Mouse (Mus musculus) left cerebral cortex, postnatal 36 days (tissue): ENCODE data around the gene Hoxd12. TPM values are rescaled to one million over a fixed set of nuclear protein-coding genes. Genes with fewer than 3 reads are reported as not detected.

Source experiments
- DNase-seq, 2 experiments: peaks; one replicate each; pipeline ENCODE4 v3.0.0; 2021 to 2022; ENCODE audit warnings: low spot score in 2 of 2, mixed read lengths in 1 of 2
- intact Hi-C: fragments of 180-260 bp; cut with DNase I; formaldehyde crosslinking; loops from one replicate; pipeline ENCODE4 v1.15.1; 2025
- total RNA-seq, 2 experiments: library from RNA; stranded (reverse); gene quantifications; 2 replicates each; pipeline ENCODE4 v1.2.3; 2021

Hoxd12 gene
- not detected for total RNA-seq

DNA sequence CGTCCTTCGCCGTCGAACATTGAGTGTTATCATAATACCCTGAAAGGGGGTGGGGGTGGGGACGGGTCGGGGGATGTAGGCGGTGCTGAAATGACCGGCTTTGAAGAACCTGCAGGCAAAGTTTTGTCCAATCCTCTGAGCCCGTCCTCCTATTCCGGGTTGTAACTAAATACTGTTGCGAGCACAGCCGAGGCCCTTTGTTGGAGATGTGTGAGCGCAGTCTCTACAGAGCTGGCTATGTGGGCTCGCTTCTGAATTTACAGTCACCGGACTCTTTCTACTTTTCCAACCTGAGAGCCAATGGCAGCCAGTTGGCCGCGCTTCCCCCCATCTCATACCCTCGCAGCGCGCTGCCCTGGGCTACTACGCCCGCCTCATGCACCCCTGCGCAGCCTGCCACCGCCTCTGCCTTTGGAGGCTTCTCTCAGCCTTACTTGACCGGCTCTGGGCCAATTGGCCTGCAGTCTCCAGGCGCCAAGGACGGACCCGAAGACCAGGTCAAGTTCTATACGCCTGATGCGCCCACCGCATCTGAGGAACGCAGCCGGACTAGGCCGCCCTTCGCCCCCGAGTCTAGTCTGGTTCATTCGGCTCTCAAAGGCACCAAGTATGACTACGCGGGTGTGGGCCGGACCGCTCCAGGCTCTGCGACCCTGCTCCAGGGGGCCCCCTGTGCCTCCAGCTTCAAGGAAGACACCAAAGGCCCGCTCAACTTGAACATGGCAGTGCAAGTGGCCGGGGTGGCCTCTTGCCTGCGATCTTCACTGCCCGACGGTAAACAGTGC, at the start of gene Hoxd12:
Gene Hoxd12 (plus strand): TSS at position 133 of the 785 bp plus-strand sequence.
- intact Hi-C loops, result no loop called here
- DNase-seq, result peak in 1 of 2 experiments; percentile 3

DNA sequence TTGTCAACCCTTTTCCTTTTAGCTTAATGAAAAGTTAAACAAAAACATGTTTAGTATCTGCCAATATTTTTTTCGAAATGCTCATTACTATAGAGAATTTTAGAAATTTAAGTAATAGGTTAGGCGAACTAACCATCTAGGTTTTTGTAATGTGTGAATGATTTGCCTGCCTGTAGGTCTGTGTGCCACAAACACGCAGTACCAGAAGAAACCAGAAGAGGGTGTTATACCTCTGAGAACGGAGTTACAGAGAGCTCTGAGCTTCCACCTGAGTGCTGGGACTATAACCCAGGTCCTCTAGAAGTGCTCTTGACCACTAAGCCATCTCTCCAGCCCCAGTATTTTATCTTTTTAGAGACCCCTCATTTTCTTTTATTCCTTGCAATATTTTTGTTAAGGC, 39.4 kb upstream of the Hoxd12 start:
- DNase-seq, result no peak
- intact Hi-C loops, result no loop called here

GRCm38 (mm10) chr2:74642431-74642830, 32.4 kb upstream of the Hoxd12 start:
- DNase-seq, result no peak
- intact Hi-C loops, result no loop called here

- no peak for DNase-seq
Measured at GRCm38 (mm10) chr2:74645631-74646030, 29.2 kb upstream of the Hoxd12 start.

DNA sequence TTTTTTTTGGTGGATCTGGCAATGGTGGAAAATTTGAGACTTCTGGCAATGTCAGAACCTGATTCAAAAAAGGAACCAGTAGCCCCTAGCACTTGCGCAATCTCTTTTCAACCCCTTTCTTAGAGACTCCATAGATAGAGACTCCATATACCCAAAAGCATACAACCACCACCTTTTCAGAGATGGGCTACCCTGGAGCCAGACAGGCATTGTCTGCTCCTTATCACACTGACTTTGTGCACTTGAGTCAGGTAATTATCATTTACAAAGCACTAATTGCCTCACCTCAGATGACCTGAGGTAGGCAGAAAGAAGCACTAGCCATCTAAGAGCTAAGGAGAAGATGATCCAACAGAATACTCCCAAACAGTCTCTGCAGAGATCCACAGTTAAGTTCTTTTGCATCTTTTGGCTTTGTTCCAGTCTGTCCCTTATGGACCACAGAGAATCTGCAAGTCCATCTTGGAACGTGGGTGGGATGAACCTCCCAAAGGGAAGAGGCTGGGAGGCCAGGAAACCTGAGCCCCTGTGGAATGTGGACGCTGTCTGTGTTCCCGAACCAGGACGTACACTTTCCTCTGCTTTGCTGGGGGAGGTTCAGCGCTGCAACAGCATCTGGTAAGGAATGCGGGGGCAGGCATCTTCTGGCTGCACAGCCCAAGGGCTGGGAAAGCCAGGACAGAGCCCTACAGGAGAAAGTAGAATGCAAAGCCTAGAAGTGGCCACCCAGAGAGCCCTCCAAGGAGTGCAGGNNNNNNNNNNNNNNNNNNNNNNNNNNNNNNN, 27.5 kb upstream of the Hoxd12 start:
- intact Hi-C loops, result no loop called here
- no peak for DNase-seq

More at GRCm38 (mm10) chr2:74645631-74646030, 29.2 kb upstream of the Hoxd12 start:
- intact Hi-C loops, result no loop called here

DNA sequence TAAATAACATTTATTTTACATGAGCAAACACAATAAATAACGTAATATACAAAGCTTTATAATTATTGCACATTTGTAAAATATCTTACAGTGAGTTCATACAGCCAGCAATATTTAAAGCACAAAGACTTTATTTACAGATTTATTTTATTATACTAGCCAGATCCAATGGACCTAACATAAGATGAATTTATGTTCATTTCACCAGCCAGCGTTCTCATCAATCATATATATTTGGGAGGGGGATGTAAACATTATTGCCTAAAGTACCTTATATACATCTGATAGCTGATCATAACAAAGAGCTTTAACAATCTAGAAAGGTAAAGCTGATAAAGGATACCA, 21.8 kb upstream of the Hoxd12 start:
- intact Hi-C loops, result loop anchor here (5.0 kb wide), 1 partner anchor 84 kb away; no protein-coding TSS in a partner anchor

GRCm38 (mm10) chr2:74653781-74654535, 20.9 kb upstream of the Hoxd12 start:
- no peak for DNase-seq
- intact Hi-C loops, result loop anchor here (2.0 to 5.0 kb wide), 2 partner anchors 83 to 353 kb away; no protein-coding TSS in a partner anchor

More for the DNA sequence above, 21.8 kb upstream of the Hoxd12 start:
- no peak for DNase-seq

DNA sequence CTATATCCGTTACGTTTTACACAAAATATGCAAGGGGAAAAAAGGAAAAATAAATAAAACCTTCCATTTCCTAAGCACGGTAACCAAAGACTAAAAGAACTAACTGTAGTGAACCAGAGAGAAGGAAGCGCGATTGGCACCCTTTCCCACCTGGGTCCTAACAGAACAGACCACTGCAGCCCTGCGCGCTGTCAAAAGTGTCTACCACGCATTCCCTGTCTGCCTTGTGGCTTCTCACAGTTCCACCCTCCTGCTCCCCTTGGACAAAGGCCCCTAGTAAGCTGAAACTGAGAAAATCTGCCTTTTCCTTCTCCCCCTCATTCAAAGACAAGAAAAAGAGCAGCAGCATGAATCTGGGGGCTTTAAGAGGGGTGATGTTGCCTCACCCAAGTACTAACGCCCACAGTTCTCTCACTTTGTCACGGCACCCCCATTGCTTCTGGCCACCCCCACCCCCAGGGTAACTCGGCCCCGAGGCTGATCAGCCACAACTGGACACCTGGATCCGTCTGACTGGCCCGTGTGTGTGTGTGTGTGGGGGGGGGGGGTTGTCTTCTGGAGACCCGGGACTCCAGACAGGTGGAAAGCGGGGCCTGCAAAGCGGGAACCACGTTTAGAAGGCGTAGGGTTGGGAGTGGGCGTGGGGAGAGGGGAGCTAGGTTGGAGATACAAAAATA, 19.9 kb upstream of the Hoxd12 start:
- intact Hi-C loops, result loop anchor here (2.0 to 5.0 kb wide), 2 partner anchors 82 to 354 kb away; no protein-coding TSS in a partner anchor
- DNase-seq, result no peak

- intact Hi-C loops, result loop anchor here (2.0 kb wide), 1 partner anchor 355 kb away; no protein-coding TSS in a partner anchor
- no peak for DNase-seq
Measured at GRCm38 (mm10) chr2:74655420-74655781, 19.4 kb upstream of the Hoxd12 start.

DNA sequence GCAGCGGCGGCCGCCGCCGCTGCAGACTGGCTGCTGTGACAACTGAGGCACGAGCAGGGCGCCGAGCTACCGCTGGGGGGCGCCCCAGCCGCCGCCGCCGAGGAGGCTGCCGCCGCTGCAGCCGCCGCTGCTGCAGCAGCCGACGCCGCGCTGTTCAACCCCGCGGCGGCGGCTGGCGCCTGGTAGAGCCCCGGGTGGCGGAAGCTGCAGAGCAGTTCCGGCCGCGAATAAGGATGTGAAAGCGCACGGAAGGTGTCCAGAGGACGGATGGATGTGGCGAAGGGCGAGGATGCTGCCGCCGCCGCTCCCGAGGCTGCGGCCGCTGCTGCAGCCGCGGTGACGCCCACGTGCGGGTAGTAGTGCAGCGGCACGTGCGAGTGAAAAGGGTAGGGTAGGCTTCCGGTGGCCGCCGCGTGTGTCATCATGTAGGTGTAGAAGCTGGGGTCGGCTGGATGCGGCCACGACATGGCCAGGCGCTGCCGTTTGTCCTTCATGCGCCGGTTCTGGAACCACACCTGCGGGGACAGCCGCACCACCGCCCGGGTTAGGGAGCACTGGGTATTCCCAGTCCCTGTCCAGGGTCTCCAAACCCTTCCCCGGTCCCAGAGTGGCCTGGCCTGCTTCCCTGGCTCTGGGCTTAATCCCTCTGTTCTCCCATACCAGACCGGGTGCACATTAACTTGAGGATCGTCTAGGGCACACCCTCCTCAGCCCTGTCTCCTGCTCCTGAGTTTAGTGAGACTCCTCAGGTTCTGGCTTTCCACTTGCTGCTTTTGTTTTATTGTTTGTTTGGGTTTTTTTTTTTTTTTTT, 18.8 kb upstream of the Hoxd12 start:
- no peak for DNase-seq
- intact Hi-C loops, result loop anchor here (2.0 kb wide), 2 partner anchors 31 to 355 kb away; no protein-coding TSS in a partner anchor

- intact Hi-C loops, result loop anchor here (2.0 kb wide), 1 partner anchor 30 kb away; no protein-coding TSS in a partner anchor
Measured at GRCm38 (mm10) chr2:74656632-74657021, 18.2 kb upstream of the Hoxd12 start.

DNA sequence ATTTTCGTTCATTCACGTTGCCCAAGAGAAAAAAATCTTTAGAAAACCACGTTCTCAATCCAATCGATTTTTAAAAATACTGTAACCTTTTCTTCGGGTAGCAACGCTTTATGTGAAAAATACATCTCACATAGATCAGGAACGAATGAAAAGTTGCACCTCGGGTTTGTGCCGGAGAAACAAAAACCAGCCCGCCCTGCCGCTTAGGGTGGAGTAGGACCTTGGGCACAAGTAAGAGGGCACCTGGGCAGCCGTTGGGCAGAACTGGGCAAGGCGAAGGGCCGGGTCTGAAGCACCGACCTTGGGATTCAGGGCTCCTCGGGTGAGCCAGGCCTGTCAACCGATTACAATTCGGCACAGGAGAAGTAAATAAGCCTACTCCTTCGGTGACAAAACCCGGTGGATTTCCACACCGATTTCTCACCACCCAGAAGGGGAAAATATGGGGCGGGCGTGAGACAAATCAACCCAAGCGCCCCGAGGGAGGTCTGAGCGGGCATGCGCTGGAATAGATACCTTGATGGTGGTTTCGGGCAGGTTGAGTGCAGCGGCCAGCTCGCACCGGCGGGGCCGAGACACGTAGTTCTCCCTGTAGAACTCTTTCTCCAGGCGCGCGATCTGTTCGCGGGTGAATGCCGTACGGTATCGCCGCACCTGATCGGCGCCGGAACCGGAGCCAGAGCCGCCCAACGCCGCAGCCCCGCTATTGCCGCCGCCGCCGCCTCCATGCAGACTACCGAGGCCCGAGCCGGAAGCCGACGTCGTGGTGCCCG, 17.4 kb upstream of the Hoxd12 start:
- DNase-seq, result no peak
- intact Hi-C loops, result loop anchor here (2.0 kb wide), 1 partner anchor 29 kb away; no protein-coding TSS in a partner anchor

More at GRCm38 (mm10) chr2:74656632-74657021, 18.2 kb upstream of the Hoxd12 start:
- DNase-seq, result no peak

DNA sequence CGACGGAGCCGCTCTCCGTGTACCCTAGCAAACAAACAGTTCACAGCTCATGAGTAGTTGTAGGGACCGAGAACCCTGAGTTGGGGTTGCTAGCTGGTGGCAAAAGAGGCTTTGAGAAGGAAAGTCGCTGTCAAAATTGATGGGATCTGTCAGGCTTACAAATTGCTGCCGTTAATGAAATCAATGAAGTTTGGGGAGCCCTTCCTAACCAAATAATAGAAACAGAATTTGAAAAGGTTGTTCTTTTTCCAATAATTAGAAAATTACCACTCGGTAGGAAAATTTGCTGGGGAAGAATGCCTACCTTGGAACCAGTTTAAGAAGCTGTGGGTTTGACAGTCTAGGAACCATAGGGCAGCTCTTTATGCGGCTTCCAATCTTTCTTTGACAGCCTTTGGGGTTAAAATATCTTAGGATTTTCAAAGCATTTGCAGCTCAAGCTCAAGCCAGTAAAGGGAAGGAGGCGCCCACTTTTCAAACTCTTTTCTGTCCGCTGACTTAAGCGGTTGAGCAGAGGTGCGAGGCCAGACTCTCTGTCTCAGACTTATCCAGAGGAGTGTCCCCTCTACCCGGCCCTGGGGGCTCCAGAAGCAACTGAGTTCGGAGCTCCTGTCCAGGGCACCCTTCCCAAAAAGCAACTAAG, 16.7 kb upstream of the Hoxd12 start:
- no peak for DNase-seq
- intact Hi-C loops, result no loop called here

DNA sequence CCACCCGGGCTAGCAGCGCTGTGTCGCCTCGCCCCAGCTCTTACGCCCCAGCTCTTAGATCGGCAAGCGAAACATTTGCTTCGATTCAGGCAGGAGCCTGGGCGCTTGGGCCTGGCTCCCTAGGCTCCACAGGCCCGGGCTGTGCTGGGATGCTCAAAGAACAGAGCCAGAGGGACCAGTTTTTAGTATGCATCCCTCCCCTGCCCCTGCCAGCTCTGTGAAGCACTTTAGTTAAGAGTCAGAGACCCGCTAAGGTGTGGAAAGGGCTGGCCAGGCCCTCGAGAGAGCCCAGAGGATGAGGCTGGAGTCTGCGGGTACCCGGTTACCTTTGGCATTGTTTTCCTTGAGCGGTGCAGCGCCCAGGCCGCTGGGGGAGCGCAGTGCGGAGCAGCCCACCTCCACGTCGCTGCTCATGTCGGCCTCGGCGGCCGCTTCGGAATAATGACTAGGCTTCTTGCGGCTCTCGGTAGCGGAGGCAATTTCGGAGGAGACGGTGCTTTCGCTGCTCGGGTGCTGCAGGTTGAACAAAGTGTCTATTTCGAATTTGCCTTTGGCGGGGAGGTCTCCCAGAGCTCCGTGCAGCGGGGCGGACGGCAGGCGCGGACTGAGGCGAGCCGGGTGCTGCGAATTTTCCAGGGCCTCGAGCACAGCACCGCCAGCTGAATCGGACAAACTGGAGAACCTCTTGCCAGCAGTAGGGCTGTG, 16.0 kb upstream of the Hoxd12 start:
- DNase-seq, result no peak
- intact Hi-C loops, result no loop called here

GRCm38 (mm10) chr2:74659507-74660005, 15.3 kb upstream of the Hoxd12 start, which contains the start of gene Evx2:
TSS of gene Evx2 (minus strand) at chr2:74659557.
- intact Hi-C loops, result loop anchor here (5.0 to 10.0 kb wide), 3 partner anchors 632 to 1107 kb away; partner anchors contain the start of gene Chn1
- no peak for DNase-seq
